Mouse (Mus musculus) heart, postnatal 10 days (tissue): ENCODE measurements at regions not wholly inside any gene's neighbourhood (a gene's known extent, or its start where the extent isn't known, plus 50 kb on each side); places are given as distances from the start of the nearest gene placed in this dataset.
A peak's percentile ranks its signal among the peaks of the same experiment; 100 is the strongest.

Source experiments
- DNase-seq, 2 experiments: peaks; one replicate each; pipeline ENCODE4 v3.0.0; 2021
- intact Hi-C: fragments of 180-260 bp; cut with DNase I; formaldehyde crosslinking; loops from one replicate; pipeline ENCODE4 v1.15.1; 2025

GRCm38 (mm10) chr16:30652692-30653091 lies 53.2 kb downstream of the Fam43a start:
- no peak for DNase-seq
- intact Hi-C loops, result loop anchor here (5.0 kb wide), 2 partner anchors 35 to 50 kb away; no protein-coding TSS in a partner anchor

DNA sequence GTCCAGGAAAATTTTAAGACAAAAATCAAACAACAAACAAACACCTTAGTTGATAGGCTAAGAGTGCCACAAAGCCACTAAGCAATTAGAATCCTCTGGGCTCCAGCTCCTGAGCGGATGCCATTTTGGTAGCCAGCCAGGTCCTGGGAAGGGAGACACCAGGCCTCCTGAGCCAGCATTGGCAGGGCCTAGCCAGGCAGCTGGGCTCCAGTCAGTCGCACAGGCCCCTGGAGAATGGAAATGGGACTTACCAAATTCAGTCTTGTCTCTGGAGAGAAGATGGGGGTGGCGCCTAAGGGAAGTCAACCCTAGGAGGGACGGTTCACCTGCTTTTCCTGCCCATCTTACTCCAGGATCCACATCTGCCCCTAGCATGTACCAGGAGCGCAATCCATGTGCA lies 54.3 kb downstream of the Fam43a start:
- peak; percentile 84 to 86 for DNase-seq
- intact Hi-C loops, result loop anchor here (2.0 to 5.0 kb wide), 3 partner anchors 35 to 52 kb away; no protein-coding TSS in a partner anchor

DNA sequence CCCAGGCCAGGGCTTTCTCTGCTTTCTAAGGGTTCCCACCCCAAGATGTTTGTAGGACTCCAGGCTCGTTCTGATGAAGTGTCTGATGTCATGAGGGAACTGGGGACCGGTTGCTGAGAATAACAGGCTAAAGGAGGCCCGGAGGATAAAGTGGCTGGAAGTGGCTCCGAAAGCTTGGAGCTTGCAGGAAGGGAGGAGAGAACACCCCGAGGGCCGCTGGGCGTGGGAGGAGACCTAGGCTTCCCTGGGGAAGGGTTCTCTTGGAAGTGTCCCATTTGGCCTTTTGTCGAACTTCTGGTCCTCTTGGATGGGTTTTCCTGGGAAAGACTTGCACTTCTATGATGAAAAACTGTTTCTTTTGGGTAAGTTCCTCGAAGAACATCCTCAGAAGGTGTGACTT lies 54.7 kb downstream of the Fam43a start:
- intact Hi-C loops, result loop anchor here (2.0 to 5.0 kb wide), 3 partner anchors 35 to 52 kb away; no protein-coding TSS in a partner anchor
- DNase-seq, result peak; percentile 63 to 66

- intact Hi-C loops, result loop anchor here (2.0 kb wide), 1 partner anchor 33 kb away; no protein-coding TSS in a partner anchor
These were observed 56.3 kb downstream of the Fam43a start for GRCm38 (mm10) chr16:30655798-30656221.

DNA sequence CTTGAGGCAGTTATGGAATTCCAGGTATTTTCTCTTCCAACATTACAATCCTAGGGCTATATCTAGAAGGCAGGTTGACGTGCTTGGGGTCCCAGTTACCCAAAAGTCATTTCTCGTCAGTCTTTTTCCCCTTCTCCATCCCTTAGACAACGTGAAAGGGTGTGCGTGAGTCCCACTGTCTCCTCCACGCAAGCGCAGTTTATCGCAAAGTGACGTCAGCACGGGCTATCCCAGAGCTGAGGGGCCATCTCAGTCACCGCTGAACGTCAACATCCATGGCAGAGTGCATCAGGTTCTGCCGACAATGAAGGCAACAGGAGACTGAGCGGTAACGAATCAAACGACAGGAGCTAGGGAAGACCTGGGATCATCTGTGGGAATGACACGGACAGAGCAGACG lies 57.4 kb downstream of the Fam43a start:
- intact Hi-C loops, result no loop called here
- DNase-seq, result no peak

More at GRCm38 (mm10) chr16:30655798-30656221, 56.3 kb downstream of the Fam43a start:
- peak; percentile 35 to 38 for DNase-seq

DNA sequence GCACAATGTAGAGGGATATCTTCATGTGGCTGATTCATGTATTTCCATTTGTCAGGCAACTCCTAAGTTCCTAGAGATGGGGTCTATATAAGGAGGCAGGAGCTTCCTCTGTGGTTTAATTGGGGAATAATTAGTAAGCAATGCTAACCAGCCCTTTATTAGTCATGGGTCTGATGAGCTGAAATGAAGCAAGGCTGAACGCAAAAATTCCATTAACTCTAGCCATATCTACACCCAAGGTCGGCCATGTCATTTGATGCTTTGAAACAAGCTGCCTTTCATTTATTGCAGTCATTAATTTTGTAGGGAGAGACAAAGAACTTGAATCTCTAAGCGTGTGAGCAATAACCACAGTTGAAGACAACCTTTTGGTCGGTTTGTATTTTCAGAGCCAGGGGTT lies 59.4 kb downstream of the Fam43a start:
- intact Hi-C loops, result no loop called here
- DNase-seq, result no peak

- DNase-seq, result no peak
- intact Hi-C loops, result no loop called here
These were observed 61.8 kb downstream of the Fam43a start for GRCm38 (mm10) chr16:30661086-30661977.

DNA sequence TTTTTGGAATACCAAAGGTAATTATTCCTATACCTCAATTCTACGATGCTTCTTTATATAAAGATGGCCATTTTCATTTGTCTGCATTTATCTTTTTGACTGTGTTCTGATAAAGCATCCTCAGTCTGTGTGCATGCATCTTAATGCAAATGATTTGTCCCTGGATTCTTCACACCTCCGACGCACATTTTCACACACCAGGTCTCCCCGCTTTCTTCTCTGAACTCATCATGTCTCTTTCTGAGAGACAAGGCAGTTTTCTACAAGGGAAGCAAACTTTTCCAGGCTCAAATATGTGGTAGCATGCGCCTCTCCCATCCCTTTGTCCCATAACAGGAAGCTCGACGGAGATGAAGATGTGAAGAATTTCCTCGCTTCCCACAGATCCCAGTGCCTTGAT lies 63.5 kb downstream of the Fam43a start:
- intact Hi-C loops, result no loop called here
- no peak for DNase-seq

GRCm38 (mm10) chr16:30663971-30664370 lies 64.4 kb downstream of the Fam43a start:
- intact Hi-C loops, result no loop called here
- no peak for DNase-seq

- intact Hi-C loops, result no loop called here
- no peak for DNase-seq
These were observed 64.9 kb downstream of the Fam43a start for GRCm38 (mm10) chr16:30664433-30664832.

GRCm38 (mm10) chr16:30665881-30666280 lies 66.4 kb downstream of the Fam43a start:
- DNase-seq, result no peak
- intact Hi-C loops, result no loop called here

- DNase-seq, result no peak
- intact Hi-C loops, result loop anchor here (5.0 kb wide), 1 partner anchor 68 kb away; no protein-coding TSS in a partner anchor
These were observed 70.4 kb downstream of the Fam43a start for GRCm38 (mm10) chr16:30669883-30670282.

DNA sequence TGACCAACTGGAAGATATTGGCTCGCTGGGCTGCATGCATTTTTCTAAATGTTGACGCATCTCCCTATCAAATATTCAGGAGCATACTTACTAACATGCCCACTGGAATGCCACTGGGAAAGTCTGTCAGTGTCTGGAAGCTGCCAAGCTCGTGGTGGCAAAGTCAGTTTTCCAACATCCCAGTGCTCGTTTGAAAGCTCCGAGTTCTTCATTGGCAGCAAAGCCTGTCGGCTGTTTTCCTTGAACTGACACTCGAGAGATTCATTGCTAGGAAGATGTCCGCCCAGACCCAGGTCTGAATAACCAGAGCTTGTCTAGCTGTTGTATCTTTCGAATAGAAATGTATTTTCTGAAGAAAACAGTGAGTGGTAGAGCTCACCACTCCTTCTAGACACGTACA lies 72.1 kb downstream of the Fam43a start:
- DNase-seq, result no peak
- intact Hi-C loops, result loop anchor here (5.0 kb wide), 1 partner anchor 69 kb away; no protein-coding TSS in a partner anchor

DNA sequence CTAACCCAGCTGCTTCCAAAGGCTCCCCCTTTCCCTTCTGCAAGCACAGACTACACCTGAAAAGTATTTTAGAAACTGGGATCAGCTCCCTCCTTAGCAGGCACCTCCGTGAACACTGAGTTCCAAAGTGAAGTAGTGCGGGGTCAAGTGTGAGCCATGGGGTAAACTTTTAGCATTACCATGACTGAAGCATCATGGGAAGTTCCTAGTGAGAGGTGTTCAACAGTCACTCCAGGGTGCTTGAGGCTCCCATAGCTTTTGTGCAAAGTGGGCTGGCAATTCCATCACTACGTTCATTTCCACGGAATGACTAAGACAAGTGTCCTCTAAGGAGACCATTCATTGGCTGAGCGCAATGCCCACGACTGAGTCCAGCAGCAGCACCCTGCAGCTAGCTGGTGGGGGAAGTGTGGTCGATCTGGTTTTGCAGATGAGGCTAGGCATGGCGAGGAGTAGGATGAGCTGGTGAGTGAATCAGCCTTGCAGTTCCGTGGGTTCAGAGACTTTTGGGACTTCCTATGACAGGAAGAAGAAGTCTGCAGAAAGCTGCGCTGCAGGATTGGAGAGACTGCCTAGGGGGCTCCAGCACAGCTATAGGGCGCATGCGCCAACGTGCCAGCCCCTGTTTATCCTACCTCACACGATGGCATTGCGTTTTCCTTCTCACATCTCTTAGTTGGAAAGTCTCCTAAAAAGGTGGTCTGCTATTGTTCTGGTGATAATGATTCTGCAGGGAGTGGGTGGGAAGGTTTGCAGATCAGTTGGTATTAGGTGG lies 73.4 kb downstream of the Fam43a start:
- intact Hi-C loops, result loop anchor here (5.0 kb wide), 1 partner anchor 71 kb away; no protein-coding TSS in a partner anchor
- no peak for DNase-seq

- intact Hi-C loops, result loop anchor here (5.0 kb wide), 1 partner anchor 71 kb away; no protein-coding TSS in a partner anchor
- DNase-seq, result no peak
These were observed 74.1 kb downstream of the Fam43a start for GRCm38 (mm10) chr16:30673662-30674061.

GRCm38 (mm10) chr16:30675829-30676228 lies 76.3 kb downstream of the Fam43a start:
- intact Hi-C loops, result no loop called here
- no peak for DNase-seq

DNA sequence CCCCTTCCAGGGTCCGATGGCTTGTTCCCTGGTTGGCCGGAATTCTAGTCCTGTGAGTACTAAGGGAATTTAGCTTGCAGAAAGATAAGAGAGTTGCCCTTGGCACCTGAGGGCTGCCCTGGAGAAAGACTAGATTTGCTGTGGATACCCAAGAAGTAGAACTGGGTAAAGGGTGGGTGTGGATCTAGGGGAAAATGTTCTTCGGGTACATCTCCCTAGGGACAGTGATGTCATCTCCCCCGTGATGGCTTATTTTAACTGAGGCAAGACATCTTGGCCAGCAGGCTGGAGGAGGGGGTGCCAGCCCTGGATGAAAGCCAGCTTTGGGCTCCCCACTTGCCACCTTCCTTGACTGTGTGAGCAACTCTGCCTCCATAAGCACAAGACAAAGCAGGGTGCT lies 77.5 kb downstream of the Fam43a start:
- intact Hi-C loops, result no loop called here
- no peak for DNase-seq

- intact Hi-C loops, result no loop called here
- no peak for DNase-seq
These were observed 78.6 kb downstream of the Fam43a start for GRCm38 (mm10) chr16:30677896-30678707.

DNA sequence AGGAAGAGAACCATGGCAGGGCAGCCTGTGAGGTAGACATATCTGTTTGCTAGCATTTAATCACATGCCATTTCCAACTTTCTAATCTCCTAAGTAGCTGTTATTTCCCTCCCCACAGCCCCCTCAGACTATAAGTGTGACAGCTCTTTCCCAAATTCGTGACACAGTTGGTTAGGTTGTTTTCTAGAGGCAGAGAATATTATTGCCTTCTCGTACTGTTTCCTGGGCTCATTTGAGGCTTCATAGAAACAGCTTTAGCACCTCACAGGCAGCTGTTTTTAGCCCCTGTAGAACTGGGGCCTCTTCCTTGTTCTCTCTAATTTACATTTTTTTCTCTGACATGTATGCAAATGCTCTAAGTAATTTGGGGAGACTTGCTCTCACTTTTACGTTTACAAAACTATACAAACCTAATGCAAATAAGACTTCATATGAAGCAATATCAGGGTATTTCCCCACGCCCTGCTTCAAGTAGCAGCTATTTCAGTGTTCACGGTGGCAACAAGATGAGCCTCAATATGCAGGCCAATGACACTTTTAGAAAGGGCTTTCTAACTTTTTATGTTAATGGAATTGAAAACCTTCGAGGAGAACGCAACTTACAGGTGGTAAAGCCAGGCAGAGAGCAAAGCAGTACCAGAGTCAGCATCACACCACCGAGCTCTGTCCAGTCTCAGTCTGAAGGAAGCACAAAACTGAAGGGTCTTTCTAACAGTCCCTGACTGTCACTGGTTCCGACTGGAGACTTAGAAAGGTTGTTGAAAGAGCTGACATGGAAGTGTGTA lies 79.4 kb downstream of the Fam43a start:
- intact Hi-C loops, result no loop called here
- no peak for DNase-seq

GRCm38 (mm10) chr16:30679493-30679811 lies 79.9 kb downstream of the Fam43a start:
- DNase-seq, result no peak
- intact Hi-C loops, result no loop called here
